Mouse (Mus musculus): Measurements from ENCODE around the gene Slc8b1. TPM values are rescaled to one million over a fixed set of nuclear protein-coding genes. Genes with fewer than 3 reads are reported as not detected.

Slc8b1 gene
- polyA plus RNA-seq, 1 experiment, result 23.0 TPM

GRCm38 (mm10) chr5:120512911-120513555, 2.1 kb downstream of the Slc8b1 start:
- H3K4me3 ChIP-seq (ENCODE audit: insufficient read depth, low read depth, low read length), result no peak overlapping the region
- H3K4me1 ChIP-seq (ENCODE audit: control insufficient read depth, insufficient read depth, low read length), result peaks cover 43% of the 10 kb centered on the region
- H3K27ac ChIP-seq (ENCODE audit: insufficient read depth, low read depth, low read length), result no peak overlapping the region
- 61% methylated on average over 15 of the region's 15 CpGs for WGBS
- no peaks in the 10 kb centered on the region for H3K36me3 ChIP-seq (ENCODE audit: control insufficient read depth, insufficient read depth, low read length)
- H3K27me3 ChIP-seq (replicated peaks; ENCODE audit: control insufficient read depth, insufficient read depth, low read length), result no peaks in the 10 kb centered on the region
- TF ChIP-seq CTCF (conservative IDR thresholded peaks at IDR 0.05; ENCODE audit: insufficient read depth, insufficient read length, low read depth, low read length) (no peak), POLR2A (IDR thresholded peaks at IDR 0.05; ENCODE audit: low read depth, low read length) (no peak)
- DNase-seq, result peak; percentile 32

GRCm38 (mm10) chr5:120514031-120514677, 3.2 kb downstream of the Slc8b1 start:
- Histone ChIP-seq H3K4me3 (ENCODE audit: insufficient read depth, low read depth, low read length) (no peak overlapping the region), H3K4me1 (ENCODE audit: control insufficient read depth, insufficient read depth, low read length) (peaks cover 43% of the 10 kb centered on the region), H3K36me3 (ENCODE audit: control insufficient read depth, insufficient read depth, low read length) (no peaks in the 10 kb centered on the region), H3K27ac (ENCODE audit: insufficient read depth, low read depth, low read length) (peak overlapping the region; percentile 37), H3K27me3 (replicated peaks; ENCODE audit: control insufficient read depth, insufficient read depth, low read length) (no peaks in the 10 kb centered on the region)
- DNase-seq, result no peak
- 72% methylated on average over 9 of the region's 9 CpGs for WGBS
- TF ChIP-seq POLR2A (IDR thresholded peaks at IDR 0.05; ENCODE audit: low read depth, low read length), result no peak
- no peak for TF ChIP-seq CTCF (conservative IDR thresholded peaks at IDR 0.05; ENCODE audit: insufficient read depth, insufficient read length, low read depth, low read length)

GRCm38 (mm10) chr5:120514754-120515153, 3.8 kb downstream of the Slc8b1 start:
- DNase-seq, result peak; percentile 63
- H3K4me3 ChIP-seq (ENCODE audit: insufficient read depth, low read depth, low read length), result no peak overlapping the region
- TF ChIP-seq CTCF (conservative IDR thresholded peaks at IDR 0.05; ENCODE audit: insufficient read depth, insufficient read length, low read depth, low read length) (no peak), POLR2A (IDR thresholded peaks at IDR 0.05; ENCODE audit: low read depth, low read length) (no peak)
- no peaks in the 10 kb centered on the region for H3K36me3 ChIP-seq (ENCODE audit: control insufficient read depth, insufficient read depth, low read length)
- H3K27ac ChIP-seq (ENCODE audit: insufficient read depth, low read depth, low read length), result peak overlapping the region; percentile 37
- no peaks in the 10 kb centered on the region for H3K27me3 ChIP-seq (replicated peaks; ENCODE audit: control insufficient read depth, insufficient read depth, low read length)
- WGBS, result 12% methylated on average over 4 of the region's 4 CpGs
- H3K4me1 ChIP-seq (ENCODE audit: control insufficient read depth, insufficient read depth, low read length), result peaks cover 43% of the 10 kb centered on the region

GRCm38 (mm10) chr5:120515451-120515850, 4.5 kb downstream of the Slc8b1 start:
- no peak for DNase-seq
- no peak for TF ChIP-seq CTCF (conservative IDR thresholded peaks at IDR 0.05; ENCODE audit: insufficient read depth, insufficient read length, low read depth, low read length)
- no peak for TF ChIP-seq POLR2A (IDR thresholded peaks at IDR 0.05; ENCODE audit: low read depth, low read length)
- H3K27me3 ChIP-seq (replicated peaks; ENCODE audit: control insufficient read depth, insufficient read depth, low read length), result no peaks in the 10 kb centered on the region
- H3K36me3 ChIP-seq (ENCODE audit: control insufficient read depth, insufficient read depth, low read length), result no peaks in the 10 kb centered on the region
- H3K27ac ChIP-seq (ENCODE audit: insufficient read depth, low read depth, low read length), result peak overlapping the region; percentile 98; the same call in 1 of the 2 replicates
- no peak overlapping the region for H3K4me3 ChIP-seq (ENCODE audit: insufficient read depth, low read depth, low read length)
- 82% methylated on average over 7 of the region's 7 CpGs for whole genome bisulfite sequencing
- H3K4me1 ChIP-seq (ENCODE audit: control insufficient read depth, insufficient read depth, low read length), result peaks cover 43% of the 10 kb centered on the region

- Histone ChIP-seq H3K4me1 (ENCODE audit: control insufficient read depth, insufficient read depth, low read length) (peaks cover 43% of the 10 kb centered on the region), H3K4me3 (ENCODE audit: insufficient read depth, low read depth, low read length) (no peak overlapping the region), H3K27me3 (replicated peaks; ENCODE audit: control insufficient read depth, insufficient read depth, low read length) (no peaks in the 10 kb centered on the region), H3K36me3 (ENCODE audit: control insufficient read depth, insufficient read depth, low read length) (no peaks in the 10 kb centered on the region), H3K27ac (ENCODE audit: insufficient read depth, low read depth, low read length) (peak overlapping the region; percentile 98)
- TF ChIP-seq CTCF (conservative IDR thresholded peaks at IDR 0.05; ENCODE audit: insufficient read depth, insufficient read length, low read depth, low read length) (no peak), POLR2A (IDR thresholded peaks at IDR 0.05; ENCODE audit: low read depth, low read length) (no peak)
- DNase-seq, result peak; percentile 91
- WGBS, result 31% methylated on average over 15 of the region's 15 CpGs
These were observed 5.4 kb downstream of the Slc8b1 start for GRCm38 (mm10) chr5:120516221-120516984.

- H3K4me1 ChIP-seq (ENCODE audit: control insufficient read depth, insufficient read depth, low read length), result peaks cover 40% of the 10 kb centered on the region
- H3K4me3 ChIP-seq (ENCODE audit: insufficient read depth, low read depth, low read length), result no peak overlapping the region
- no peaks in the 10 kb centered on the region for H3K36me3 ChIP-seq (ENCODE audit: control insufficient read depth, insufficient read depth, low read length)
- WGBS, result 47% methylated on average over 9 of the region's 9 CpGs
- peak overlapping the region; percentile 98; the same call in 1 of the 2 replicates for H3K27ac ChIP-seq (ENCODE audit: insufficient read depth, low read depth, low read length)
- DNase-seq, result peak; percentile 58
- TF ChIP-seq CTCF (conservative IDR thresholded peaks at IDR 0.05; ENCODE audit: insufficient read depth, insufficient read length, low read depth, low read length) (no peak), POLR2A (IDR thresholded peaks at IDR 0.05; ENCODE audit: low read depth, low read length) (no peak)
- no peaks in the 10 kb centered on the region for H3K27me3 ChIP-seq (replicated peaks; ENCODE audit: control insufficient read depth, insufficient read depth, low read length)
These were observed 6.6 kb downstream of the Slc8b1 start for GRCm38 (mm10) chr5:120517552-120517951.

- H3K27me3 ChIP-seq (replicated peaks; ENCODE audit: control insufficient read depth, insufficient read depth, low read length), result no peaks in the 10 kb centered on the region
- WGBS, result 77% methylated on average over 3 of the region's 3 CpGs
- peak; percentile 43 for DNase-seq
These were observed 11.7 kb downstream of the Slc8b1 start for GRCm38 (mm10) chr5:120522649-120523048.

More at GRCm38 (mm10) chr5:120522649-120523048, 11.7 kb downstream of the Slc8b1 start:
- no peak overlapping the region for H3K4me3 ChIP-seq (ENCODE audit: insufficient read depth, low read depth, low read length)
- no peaks in the 10 kb centered on the region for H3K36me3 ChIP-seq (ENCODE audit: control insufficient read depth, insufficient read depth, low read length)
- H3K27ac ChIP-seq (ENCODE audit: insufficient read depth, low read depth, low read length), result no peak overlapping the region
- H3K4me1 ChIP-seq (ENCODE audit: control insufficient read depth, insufficient read depth, low read length), result 0 out of 2 replicates have a peak, but pooled peaks cover 3% of the 10 kb centered on the region
- peak; percentile 77 for TF ChIP-seq CTCF (conservative IDR thresholded peaks at IDR 0.05; ENCODE audit: insufficient read depth, insufficient read length, low read depth, low read length)
- TF ChIP-seq POLR2A (IDR thresholded peaks at IDR 0.05; ENCODE audit: low read depth, low read length), result no peak

Data from kidney, adult 2 months (tissue).